Mouse (Mus musculus) E14TG2a.4 (cell line): ENCODE results near the gene Gusb.

Experiments
- H3K27me3 ChIP-seq: 2 replicates; pipeline ENCODE4 v1.6.1; 2014; ENCODE audit warnings: low read length, control low read depth; ENCODE audit not compliant: insufficient read depth
- H3K36me3 ChIP-seq: 2 replicates; pipeline ENCODE4 v1.6.1; 2014; ENCODE audit warnings: low read length, control low read depth; ENCODE audit not compliant: insufficient read depth
- H3K4me1 ChIP-seq: replicated peaks from 2 replicates; pipeline ENCODE4 v1.6.1; 2014; ENCODE audit warnings: low read depth, low read length, control low read depth
- H3K4me3 ChIP-seq: replicated peaks from 2 replicates; pipeline ENCODE4 v1.5.1; 2014; ENCODE audit warnings: mild to moderate bottlenecking, low read length
- H3K9me3 ChIP-seq: 2 replicates; pipeline ENCODE4 v1.6.1; 2014; ENCODE audit warnings: low read length, control low read depth
- CTCF ChIP-seq: conservative IDR thresholded peaks from 2 replicates; pipeline ENCODE4 v1.5.1; 2014; ENCODE audit warnings: low read length
- NANOG ChIP-seq: IDR thresholded peaks from 2 replicates; pipeline ENCODE4 v1.6.1; 2014; ENCODE audit warnings: borderline replicate concordance, low read length, mixed read lengths
- POU5F1 ChIP-seq: IDR thresholded peaks from 2 replicates; pipeline ENCODE4 v1.6.1; 2014; ENCODE audit warnings: low read length, borderline replicate concordance

The Gusb gene

GRCm38 (mm10) chr5:129999097-129999496, 3.8 kb downstream of the Gusb start:
- H3K4me1 ChIP-seq = peaks cover 59% of the 10 kb centered on the region
- TF ChIP-seq CTCF = peak; percentile 72
- TF ChIP-seq POU5F1 = no peak
- peaks cover 31% of the 10 kb centered on the region for H3K27me3 ChIP-seq
- H3K36me3 ChIP-seq = peaks cover 12% of the 10 kb centered on the region
- no peak overlapping the region for H3K4me3 ChIP-seq
- no peaks in the 10 kb centered on the region for H3K9me3 ChIP-seq

GRCm38 (mm10) chr5:129997700-129998099, 5.1 kb downstream of the Gusb start:
- Histone ChIP-seq H3K9me3 (no peaks in the 10 kb centered on the region), H3K4me3 (peak overlapping the region; percentile 56), H3K4me1 (peaks cover 61% of the 10 kb centered on the region), H3K36me3 (peaks cover 20% of the 10 kb centered on the region), H3K27me3 (peaks cover 19% of the 10 kb centered on the region)
- TF ChIP-seq CTCF = no peak
- TF ChIP-seq NANOG = no peak
- TF ChIP-seq POU5F1 = no peak

DNA sequence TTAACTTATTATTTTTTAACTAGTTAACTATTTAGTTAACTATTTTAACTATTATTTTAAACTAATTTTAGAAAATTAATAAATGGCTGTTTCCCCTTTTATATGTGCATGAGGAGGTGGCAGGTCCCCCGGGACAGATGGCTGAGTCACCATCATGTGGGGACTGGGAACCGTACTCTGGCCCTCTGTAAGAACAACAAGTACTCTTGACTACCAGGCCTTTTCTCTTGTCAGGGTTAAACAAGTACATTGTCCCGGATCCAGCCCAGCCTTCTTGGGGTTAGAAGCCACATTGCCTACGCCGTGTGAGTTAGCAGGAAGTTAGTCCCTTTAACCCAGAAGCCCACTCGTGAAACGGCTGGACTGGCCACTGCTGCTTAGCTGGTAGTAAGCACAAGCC, 7.9 kb downstream of the Gusb start:
- H3K4me3 ChIP-seq = no peak overlapping the region
- H3K36me3 ChIP-seq = peaks cover 30% of the 10 kb centered on the region
- no peaks in the 10 kb centered on the region for H3K9me3 ChIP-seq
- H3K4me1 ChIP-seq = peaks cover 39% of the 10 kb centered on the region
- peaks cover 8% of the 10 kb centered on the region; the same call in 1 of the 2 replicates for H3K27me3 ChIP-seq
- TF ChIP-seq NANOG (no peak), CTCF (no peak), POU5F1 (no peak)

DNA sequence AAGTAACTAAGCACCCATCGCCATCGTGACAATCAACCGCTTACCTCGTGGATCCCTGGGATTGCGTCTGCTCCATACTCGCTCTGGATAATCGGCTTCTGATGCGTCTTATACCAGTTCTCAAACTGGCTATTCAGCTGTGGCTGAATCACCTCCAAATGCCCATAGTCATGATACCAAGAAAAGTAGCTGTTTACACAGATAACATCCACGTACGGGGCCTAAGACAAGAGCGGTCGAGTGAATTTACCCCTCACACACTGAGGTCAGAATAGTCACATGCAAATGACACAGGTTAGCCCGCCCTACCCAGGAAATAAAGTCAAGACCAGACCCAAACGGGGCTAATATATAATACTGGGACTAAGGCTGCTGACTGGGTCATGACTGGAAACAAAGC, 9.5 kb downstream of the Gusb start:
- TF ChIP-seq POU5F1 = no peak
- no peak for TF ChIP-seq CTCF
- TF ChIP-seq NANOG = no peak
- Histone ChIP-seq H3K27me3 (peaks cover 8% of the 10 kb centered on the region; the same call in 1 of the 2 replicates), H3K4me1 (peaks cover 54% of the 10 kb centered on the region), H3K9me3 (no peaks in the 10 kb centered on the region), H3K36me3 (peaks cover 40% of the 10 kb centered on the region), H3K4me3 (no peak overlapping the region)

- Histone ChIP-seq H3K9me3 (no peaks in the 10 kb centered on the region), H3K36me3 (peaks cover 50% of the 10 kb centered on the region), H3K4me1 (peaks cover 54% of the 10 kb centered on the region), H3K4me3 (no peak overlapping the region), H3K27me3 (0 out of 2 replicates have a peak, but pooled peaks cover 1% of the 10 kb centered on the region)
- no peak for TF ChIP-seq NANOG
- no peak for TF ChIP-seq CTCF
- TF ChIP-seq POU5F1 = no peak
Measured at GRCm38 (mm10) chr5:129991898-129992297, 11.0 kb downstream of the Gusb start.

GRCm38 (mm10) chr5:129989376-129989775, 13.5 kb downstream of the Gusb start:
- Histone ChIP-seq H3K4me3 (no peak overlapping the region), H3K36me3 (peaks cover 55% of the 10 kb centered on the region), H3K9me3 (no peaks in the 10 kb centered on the region), H3K27me3 (no peaks in the 10 kb centered on the region), H3K4me1 (peaks cover 47% of the 10 kb centered on the region)
- TF ChIP-seq POU5F1 (no peak), NANOG (no peak), CTCF (no peak)

- Histone ChIP-seq H3K4me3 (no peak overlapping the region), H3K9me3 (no peaks in the 10 kb centered on the region), H3K36me3 (peaks cover 81% of the 10 kb centered on the region), H3K27me3 (no peaks in the 10 kb centered on the region), H3K4me1 (peaks cover 62% of the 10 kb centered on the region)
- TF ChIP-seq CTCF (no peak), POU5F1 (no peak), NANOG (no peak)
Measured at GRCm38 (mm10) chr5:129980216-129980615, 22.6 kb downstream of the Gusb start.

GRCm38 (mm10) chr5:129978608-129979007, 24.2 kb downstream of the Gusb start:
- no peaks in the 10 kb centered on the region for H3K27me3 ChIP-seq
- peaks cover 73% of the 10 kb centered on the region for H3K4me1 ChIP-seq
- H3K36me3 ChIP-seq = peaks cover 81% of the 10 kb centered on the region
- no peaks in the 10 kb centered on the region for H3K9me3 ChIP-seq
- TF ChIP-seq CTCF (no peak), NANOG (no peak), POU5F1 (no peak)
- no peak overlapping the region for H3K4me3 ChIP-seq

DNA sequence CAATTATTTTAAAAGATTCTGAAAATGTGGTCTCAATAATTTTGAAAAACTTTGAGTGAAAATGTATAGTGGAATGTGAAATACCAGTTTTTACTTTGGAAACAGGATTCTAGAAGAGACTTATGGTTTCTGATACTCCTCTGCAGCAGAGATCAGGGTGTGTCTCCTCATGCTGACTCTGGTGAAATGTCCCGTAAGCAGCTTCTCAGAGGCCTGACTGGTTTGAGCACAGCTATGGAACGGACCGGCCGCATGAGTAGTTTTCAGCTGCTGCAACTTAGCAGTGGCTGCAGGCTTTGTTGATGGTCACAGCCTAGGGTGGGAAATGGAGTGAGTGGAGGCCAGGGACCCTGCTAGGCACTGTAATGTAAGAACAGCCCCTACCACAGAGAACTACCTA, 25.1 kb downstream of the Gusb start:
- peaks cover 76% of the 10 kb centered on the region for H3K4me1 ChIP-seq
- H3K4me3 ChIP-seq = no peak overlapping the region
- H3K36me3 ChIP-seq = peaks cover 79% of the 10 kb centered on the region
- TF ChIP-seq NANOG (no peak), POU5F1 (no peak), CTCF (no peak)
- H3K27me3 ChIP-seq = no peaks in the 10 kb centered on the region
- H3K9me3 ChIP-seq = no peaks in the 10 kb centered on the region
